Mouse (Mus musculus) cortical plate, adult 2 months (tissue): ENCODE data around the gene Gnb5.

Experiments used
- CTCF ChIP-seq: fragments of 200-500 bp; IDR thresholded peaks from 2 replicates; pipeline ENCODE4 v1.5.1; 2011; ENCODE audit warnings: mild to moderate bottlenecking, control low read depth, low read length; ENCODE audit not compliant: insufficient read depth; ENCODE audit errors: extremely low read depth
- POLR2A ChIP-seq: fragments of 200-500 bp; IDR thresholded peaks from 2 replicates; pipeline ENCODE4 v1.6.1; 2011; ENCODE audit warnings: mild to moderate bottlenecking, low read length, control low read depth; ENCODE audit not compliant: insufficient read depth; ENCODE audit errors: extremely low read depth

GRCm38 (mm10) chr9:75267147-75267546 is 38.9 kb upstream of the Gnb5 start:
- TF ChIP-seq POLR2A, result no peak
- no peak for TF ChIP-seq CTCF
